Mouse (Mus musculus): ENCODE data around the gene Dvl1.

The Dvl1 gene

DNA sequence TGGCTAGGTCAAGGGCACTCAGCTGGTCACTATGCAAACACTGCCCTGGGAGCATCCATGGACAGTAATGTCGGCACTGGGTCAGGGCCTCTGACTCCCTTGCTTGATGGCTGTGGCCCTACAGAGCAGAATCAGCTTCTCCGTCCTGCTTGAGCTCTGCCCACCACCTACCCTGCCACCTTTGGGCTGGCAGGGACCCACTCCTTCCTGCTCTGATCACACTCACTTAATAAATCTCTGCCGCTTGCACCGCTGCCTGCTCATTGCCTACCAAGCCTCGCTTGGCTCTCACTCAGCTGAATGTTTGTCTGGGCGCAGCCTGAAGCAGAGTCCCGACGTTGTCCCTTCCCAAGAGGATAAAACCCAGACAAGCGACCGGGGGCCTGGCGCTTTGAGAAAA is 59.8 kb downstream of the Dvl1 start:
- peak in 1 of 2 experiments; percentile 55 for DNase-seq (ENCODE audit: low spot score in 2 of 2)

DNA sequence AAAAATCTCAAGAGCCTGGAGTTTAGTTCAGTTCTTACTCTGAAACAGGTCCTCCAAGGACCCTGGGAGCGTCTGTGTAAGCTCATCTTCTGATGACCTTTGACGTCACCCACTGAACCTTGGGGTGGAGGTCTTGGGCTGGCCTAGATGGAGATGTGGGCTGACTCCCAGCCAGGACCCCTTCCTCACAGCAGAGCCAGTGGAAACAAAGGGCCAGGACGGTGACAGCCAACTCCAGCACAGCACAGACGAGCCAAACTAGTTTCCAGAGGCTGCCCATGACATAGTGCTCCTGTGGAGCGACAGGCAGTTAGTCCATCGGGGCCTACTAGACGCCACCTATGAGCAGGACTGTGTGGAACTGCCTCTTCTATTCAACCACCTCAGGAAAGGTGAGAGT is 61.1 kb downstream of the Dvl1 start:
- no peak for DNase-seq (ENCODE audit: low spot score in 2 of 2)

DNA sequence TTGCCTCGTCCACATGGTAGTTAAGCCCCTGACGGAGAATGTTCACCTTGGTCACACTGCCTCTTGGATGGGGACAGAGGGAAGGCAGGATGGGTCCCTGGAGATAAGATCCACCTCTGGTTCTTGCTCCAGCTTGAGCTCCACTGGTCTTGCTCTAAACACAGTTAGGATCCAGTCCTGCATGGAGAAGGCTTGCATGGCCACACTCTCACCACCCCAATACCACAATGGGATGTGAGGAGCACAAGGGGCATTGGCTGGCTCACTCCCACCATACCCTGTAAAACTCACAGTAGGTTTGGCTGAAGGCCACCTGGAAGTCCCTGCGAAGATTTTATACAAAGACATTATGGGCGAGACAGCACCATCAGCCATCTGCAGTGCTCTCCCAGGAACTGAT is 61.5 kb downstream of the Dvl1 start:
- DNase-seq (ENCODE audit: low spot score in 2 of 2) = no peak
